Mouse (Mus musculus) liver, embryonic 14.5 days (tissue): ENCODE data around the gene Nrp2.

Experiments used
- CTCF ChIP-seq: IDR thresholded peaks from 2 replicates; pipeline ENCODE4 v1.5.1; 2016; ENCODE audit warnings: antibody characterized with exemption, low read depth, control low read depth
- EP300 ChIP-seq: IDR thresholded peaks from 2 replicates; pipeline ENCODE4 v1.6.1; 2016; ENCODE audit warnings: antibody characterized with exemption, low read depth

- TF ChIP-seq EP300 = no peak
- TF ChIP-seq CTCF = no peak
Observed at GRCm38 (mm10) chr1:62838631-62839030, 135.5 kb downstream of the Nrp2 start.
